Mouse (Mus musculus): Measurements from ENCODE around the gene Ints3. TPM values are rescaled to one million over a fixed set of nuclear protein-coding genes. Genes with fewer than 3 reads are reported as not detected.

Ints3 gene
- polyA plus RNA-seq, 1 experiment = 15.5 TPM

- Histone ChIP-seq H3K27me3 (replicated peaks) (peaks cover 70% of the 10 kb centered on the region), H3K36me3 (replicated peaks; ENCODE audit: low read length) (no peaks in the 10 kb centered on the region), H3K9me3 (no peaks in the 10 kb centered on the region), H3K4me1 (peaks cover 70% of the 10 kb centered on the region), H3K4me3 (replicated peaks) (peak overlapping the region; percentile 93)
- TF ChIP-seq GATA1 (IDR thresholded peaks at IDR 0.05; ENCODE audit: borderline replicate concordance, low read length) (no peak), FLI1 (IDR thresholded peaks at IDR 0.05; ENCODE audit: low read length) (no peak)
Measured at GRCm38 (mm10) chr3:90464552-90465080, 31.2 kb upstream of the Ints3 start.

- H3K27me3 ChIP-seq (replicated peaks) = peaks cover 87% of the 10 kb centered on the region
- peaks cover 58% of the 10 kb centered on the region for H3K4me1 ChIP-seq
- no peaks in the 10 kb centered on the region for H3K9me3 ChIP-seq
- TF ChIP-seq FLI1 (IDR thresholded peaks at IDR 0.05; ENCODE audit: low read length) (no peak), GATA1 (IDR thresholded peaks at IDR 0.05; ENCODE audit: borderline replicate concordance, low read length) (no peak)
- H3K4me3 ChIP-seq (replicated peaks) = no peak overlapping the region
- H3K36me3 ChIP-seq (replicated peaks; ENCODE audit: low read length) = no peaks in the 10 kb centered on the region
Measured at GRCm38 (mm10) chr3:90462579-90462978, 29.2 kb upstream of the Ints3 start.

- H3K27me3 ChIP-seq (replicated peaks) = peaks cover 91% of the 10 kb centered on the region
- TF ChIP-seq FLI1 (IDR thresholded peaks at IDR 0.05; ENCODE audit: low read length) (no peak), GATA1 (IDR thresholded peaks at IDR 0.05; ENCODE audit: borderline replicate concordance, low read length) (no peak)
- no peaks in the 10 kb centered on the region for H3K9me3 ChIP-seq
- peaks cover 57% of the 10 kb centered on the region for H3K4me1 ChIP-seq
- H3K36me3 ChIP-seq (replicated peaks; ENCODE audit: low read length) = no peaks in the 10 kb centered on the region
- H3K4me3 ChIP-seq (replicated peaks) = no peak overlapping the region
Measured at GRCm38 (mm10) chr3:90461935-90462334, 28.5 kb upstream of the Ints3 start.

- Histone ChIP-seq H3K9me3 (no peaks in the 10 kb centered on the region), H3K4me1 (peaks cover 57% of the 10 kb centered on the region), H3K4me3 (replicated peaks) (no peak overlapping the region), H3K27me3 (replicated peaks) (peaks cover 96% of the 10 kb centered on the region), H3K36me3 (replicated peaks; ENCODE audit: low read length) (no peaks in the 10 kb centered on the region)
- no peak for TF ChIP-seq FLI1 (IDR thresholded peaks at IDR 0.05; ENCODE audit: low read length)
- no peak for TF ChIP-seq GATA1 (IDR thresholded peaks at IDR 0.05; ENCODE audit: borderline replicate concordance, low read length)
Measured at GRCm38 (mm10) chr3:90460315-90460714, 26.9 kb upstream of the Ints3 start.

GRCm38 (mm10) chr3:90459727-90460126, 26.3 kb upstream of the Ints3 start:
- H3K9me3 ChIP-seq = no peaks in the 10 kb centered on the region
- H3K36me3 ChIP-seq (replicated peaks; ENCODE audit: low read length) = no peaks in the 10 kb centered on the region
- H3K4me1 ChIP-seq = peaks cover 51% of the 10 kb centered on the region
- no peak overlapping the region for H3K4me3 ChIP-seq (replicated peaks)
- H3K27me3 ChIP-seq (replicated peaks) = peaks cover 95% of the 10 kb centered on the region
- TF ChIP-seq GATA1 (IDR thresholded peaks at IDR 0.05; ENCODE audit: borderline replicate concordance, low read length) = no peak
- no peak for TF ChIP-seq FLI1 (IDR thresholded peaks at IDR 0.05; ENCODE audit: low read length)

GRCm38 (mm10) chr3:90454931-90455330, 21.5 kb upstream of the Ints3 start:
- Histone ChIP-seq H3K27me3 (replicated peaks) (peaks cover 54% of the 10 kb centered on the region), H3K36me3 (replicated peaks; ENCODE audit: low read length) (no peaks in the 10 kb centered on the region), H3K4me1 (peaks cover 48% of the 10 kb centered on the region), H3K9me3 (no peaks in the 10 kb centered on the region), H3K4me3 (replicated peaks) (no peak overlapping the region)
- TF ChIP-seq GATA1 (IDR thresholded peaks at IDR 0.05; ENCODE audit: borderline replicate concordance, low read length) (no peak), FLI1 (IDR thresholded peaks at IDR 0.05; ENCODE audit: low read length) (no peak)

GRCm38 (mm10) chr3:90451396-90452095, 18.1 kb upstream of the Ints3 start:
- peak overlapping the region; percentile 84 for H3K4me3 ChIP-seq (replicated peaks)
- H3K36me3 ChIP-seq (replicated peaks; ENCODE audit: low read length) = no peaks in the 10 kb centered on the region
- no peak for TF ChIP-seq FLI1 (IDR thresholded peaks at IDR 0.05; ENCODE audit: low read length)
- TF ChIP-seq GATA1 (IDR thresholded peaks at IDR 0.05; ENCODE audit: borderline replicate concordance, low read length) = no peak
- peaks cover 42% of the 10 kb centered on the region for H3K4me1 ChIP-seq
- no peaks in the 10 kb centered on the region for H3K9me3 ChIP-seq
- H3K27me3 ChIP-seq (replicated peaks) = peaks cover 23% of the 10 kb centered on the region

GRCm38 (mm10) chr3:90450874-90451273, 17.5 kb upstream of the Ints3 start:
- Histone ChIP-seq H3K4me1 (peaks cover 42% of the 10 kb centered on the region), H3K4me3 (replicated peaks) (peak overlapping the region; percentile 67), H3K36me3 (replicated peaks; ENCODE audit: low read length) (no peaks in the 10 kb centered on the region), H3K9me3 (no peaks in the 10 kb centered on the region), H3K27me3 (replicated peaks) (peaks cover 17% of the 10 kb centered on the region)
- TF ChIP-seq GATA1 (IDR thresholded peaks at IDR 0.05; ENCODE audit: borderline replicate concordance, low read length) (no peak), FLI1 (IDR thresholded peaks at IDR 0.05; ENCODE audit: low read length) (no peak)

- Histone ChIP-seq H3K4me1 (peaks cover 52% of the 10 kb centered on the region), H3K4me3 (replicated peaks) (no peak overlapping the region), H3K9me3 (no peaks in the 10 kb centered on the region; the same call in 1 of the 2 replicates), H3K36me3 (replicated peaks; ENCODE audit: low read length) (no peaks in the 10 kb centered on the region), H3K27me3 (replicated peaks) (peaks cover 4% of the 10 kb centered on the region)
- TF ChIP-seq GATA1 (IDR thresholded peaks at IDR 0.05; ENCODE audit: borderline replicate concordance, low read length) (no peak), FLI1 (IDR thresholded peaks at IDR 0.05; ENCODE audit: low read length) (no peak)
Measured at GRCm38 (mm10) chr3:90448626-90449025, 15.2 kb upstream of the Ints3 start.

GRCm38 (mm10) chr3:90447123-90447494, 13.7 kb upstream of the Ints3 start:
- no peak for TF ChIP-seq GATA1 (IDR thresholded peaks at IDR 0.05; ENCODE audit: borderline replicate concordance, low read length)
- no peak for TF ChIP-seq FLI1 (IDR thresholded peaks at IDR 0.05; ENCODE audit: low read length)
- Histone ChIP-seq H3K36me3 (replicated peaks; ENCODE audit: low read length) (no peaks in the 10 kb centered on the region), H3K9me3 (no peaks in the 10 kb centered on the region; the same call in 1 of the 2 replicates), H3K4me1 (peaks cover 54% of the 10 kb centered on the region), H3K4me3 (replicated peaks) (peak overlapping the region; percentile 88), H3K27me3 (replicated peaks) (no peaks in the 10 kb centered on the region)
